Mouse (Mus musculus) lung, adult 2 months (tissue): ENCODE measurements at regions not wholly inside any gene's neighbourhood (a gene's known extent, or its start where the extent isn't known, plus 50 kb on each side); places are given as distances from the start of the nearest gene placed in this dataset.
"Not testable (repeated sequence)": the region's sequence is repeated elsewhere in the genome, so short reads cannot be mapped to it uniquely, and the experiment has no call there.

Experiments used
- DNase-seq: peaks from one replicate; pipeline ENCODE4 v3.0.0; 2022
- H3K4me1 ChIP-seq: fragments of 200-500 bp; 2 replicates; pipeline ENCODE4 v1.6.1; 2011; ENCODE audit warnings: low read length; ENCODE audit not compliant: control insufficient read depth, insufficient read depth
- H3K4me3 ChIP-seq: fragments of 200-500 bp; replicated peaks from 2 replicates; pipeline ENCODE3; 2011; ENCODE audit warnings: low read depth, mild to moderate bottlenecking, control low read depth, low read length; ENCODE audit errors: extremely low read depth
- CTCF ChIP-seq: fragments of 200-500 bp; IDR thresholded peaks from 2 replicates; pipeline ENCODE4 v1.5.1; 2011; ENCODE audit warnings: mild to moderate bottlenecking, low read length, control low read depth; ENCODE audit not compliant: insufficient read depth
- POLR2A ChIP-seq: fragments of 200-500 bp; IDR thresholded peaks from 2 replicates; pipeline ENCODE4 v1.6.1; 2011; ENCODE audit warnings: low read depth, mild to moderate bottlenecking, control low read depth, low read length, borderline replicate concordance; ENCODE audit errors: extremely low read depth
- WGBS: fragments of 180-500 bp; shearing (Covaris S2); methylation state at CpG from one replicate; pipeline ENCODE4 v1.1.7; 2018; 5-methylcytosine and 5-hydroxymethylcytosine counted together

DNA sequence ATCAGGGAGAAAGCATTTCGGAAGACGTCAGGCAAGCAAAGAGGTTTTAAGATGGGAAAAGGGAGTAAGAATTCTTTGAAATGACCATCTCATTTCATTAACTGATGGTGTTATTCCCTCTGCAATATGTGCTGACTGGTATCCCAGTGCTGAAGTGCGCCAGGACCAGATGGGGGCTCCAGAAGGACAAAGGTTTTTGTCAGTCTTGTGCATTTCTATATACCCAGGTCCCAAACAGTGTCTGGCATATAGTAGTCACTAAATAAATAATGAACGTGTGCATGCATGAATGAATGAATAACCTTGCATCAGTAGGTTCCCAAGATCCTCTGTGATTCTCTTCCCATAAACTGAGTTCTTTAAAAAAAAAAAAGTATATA, 119.3 kb upstream of the Creb1 start:
- WGBS = 79% methylated on average over 4 of the region's 4 CpGs

DNA sequence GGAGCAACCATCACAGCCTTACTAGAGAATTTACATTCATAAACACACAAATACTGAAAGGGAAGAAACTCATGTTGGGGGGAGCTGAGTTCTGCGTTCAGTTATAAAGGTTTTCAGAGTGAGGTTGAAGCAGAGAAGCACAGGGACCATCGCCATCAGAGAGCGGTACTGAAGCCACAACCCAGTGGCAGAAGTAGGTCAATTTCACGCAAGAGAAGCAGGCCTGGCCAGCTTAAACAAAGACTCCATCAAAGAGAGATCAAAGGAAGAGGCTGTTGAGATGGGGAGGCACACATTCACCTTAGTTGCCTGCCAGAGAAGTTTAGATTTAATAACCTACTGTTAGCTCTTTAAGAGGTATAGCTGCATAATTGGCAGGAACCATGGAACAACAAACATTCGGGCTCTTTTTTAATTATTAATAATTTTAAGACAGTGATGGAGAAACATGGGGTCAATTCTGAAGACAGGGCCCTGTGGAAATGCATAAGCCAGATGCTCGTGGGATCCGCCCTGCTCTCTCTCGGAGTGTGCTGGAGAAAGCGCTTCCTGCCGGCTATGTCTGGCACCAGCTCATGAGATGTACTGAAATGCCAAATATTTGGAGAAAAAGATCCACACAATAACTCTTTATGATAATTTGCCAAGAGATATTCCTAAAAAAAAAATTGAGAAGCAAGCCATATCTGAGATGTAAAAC, 119.8 kb upstream of the Creb1 start:
- no peak for DNase-seq
- no peaks in the 10 kb centered on the region for H3K4me1 ChIP-seq
- no peak for TF ChIP-seq CTCF
- no peak overlapping the region for H3K4me3 ChIP-seq
- 65% methylated on average over 10 of the region's 10 CpGs for WGBS

More for the DNA sequence above, 119.3 kb upstream of the Creb1 start:
- no peak for DNase-seq
- Histone ChIP-seq H3K4me1 (no peaks in the 10 kb centered on the region), H3K4me3 (no peak overlapping the region)
- TF ChIP-seq CTCF = no peak
- TF ChIP-seq POLR2A = no peak

DNA sequence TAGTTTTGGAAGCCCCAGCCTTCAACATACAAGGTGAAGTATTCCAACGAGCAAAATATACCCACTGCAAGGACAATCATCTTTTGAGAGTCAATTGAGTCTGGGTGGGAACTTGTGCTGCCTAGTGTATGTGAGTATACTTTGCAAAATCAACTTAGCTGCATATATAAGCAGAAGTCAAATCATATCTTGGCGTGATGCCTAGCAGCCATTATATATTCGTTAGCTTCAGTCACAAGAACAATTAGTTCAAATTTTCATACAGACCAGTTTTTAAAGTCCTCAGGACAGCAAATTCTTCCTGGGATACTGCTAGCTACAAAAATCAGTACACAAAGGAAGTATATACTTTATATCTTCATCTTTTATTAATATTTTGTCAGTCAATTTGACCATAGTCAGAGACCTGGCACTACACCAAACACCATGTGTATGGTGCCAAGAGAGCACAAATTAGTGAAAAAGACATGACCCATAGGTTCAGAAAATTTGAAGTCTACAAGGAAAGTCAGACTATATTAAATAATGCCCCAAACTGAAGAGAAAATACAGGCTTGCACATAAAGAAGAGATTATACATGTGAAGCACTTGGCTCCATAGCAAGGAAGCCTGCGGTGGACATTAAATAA, 120.5 kb upstream of the Creb1 start:
- DNase-seq = no peak
- 72% methylated on average over 4 of the region's 4 CpGs for WGBS
- Histone ChIP-seq H3K4me3 (no peak overlapping the region), H3K4me1 (no peaks in the 10 kb centered on the region)
- no peak for TF ChIP-seq CTCF
- TF ChIP-seq POLR2A = no peak

DNA sequence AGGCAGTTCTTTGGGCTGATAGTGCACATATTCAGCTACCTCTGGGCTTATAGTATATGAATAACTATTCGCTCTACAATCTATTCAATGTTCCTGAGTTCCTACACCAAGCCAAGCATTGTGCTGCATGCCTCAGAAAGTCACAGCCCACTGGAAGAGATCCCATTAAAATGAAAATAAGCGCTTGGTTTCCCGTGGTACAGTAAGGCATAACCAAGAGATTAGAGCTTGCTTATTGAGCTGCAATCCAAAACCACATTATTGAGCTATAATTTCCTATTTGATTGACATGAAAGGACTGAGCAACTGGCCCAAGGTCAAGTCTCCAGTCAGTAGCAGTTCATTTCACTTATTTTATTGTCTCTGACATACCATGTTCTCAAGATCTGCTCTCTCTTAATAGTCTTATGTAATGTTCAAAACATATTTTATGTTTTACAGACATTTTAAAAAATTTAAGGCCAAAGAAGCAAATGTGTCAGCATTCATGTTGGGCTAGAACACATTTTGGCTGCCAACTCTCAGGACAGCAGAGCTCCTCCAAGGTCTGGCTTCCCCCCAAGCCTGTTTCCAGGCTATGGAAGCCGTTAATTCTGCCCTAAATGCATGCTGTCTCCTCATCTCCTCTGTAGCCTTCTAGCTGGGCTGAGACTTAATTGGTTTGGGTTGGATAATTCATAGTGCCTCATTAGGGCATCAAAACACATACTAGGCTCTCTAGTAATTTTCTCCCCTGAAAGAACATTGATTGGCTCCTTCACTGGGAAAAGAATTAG, 123.5 kb upstream of the Creb1 start:
- DNase-seq = no peak
- no peak for TF ChIP-seq CTCF
- TF ChIP-seq POLR2A = no peak
- WGBS = 72% methylated on average over 4 of the region's 4 CpGs
- no peaks in the 10 kb centered on the region for H3K4me1 ChIP-seq
- no peak overlapping the region for H3K4me3 ChIP-seq

DNA sequence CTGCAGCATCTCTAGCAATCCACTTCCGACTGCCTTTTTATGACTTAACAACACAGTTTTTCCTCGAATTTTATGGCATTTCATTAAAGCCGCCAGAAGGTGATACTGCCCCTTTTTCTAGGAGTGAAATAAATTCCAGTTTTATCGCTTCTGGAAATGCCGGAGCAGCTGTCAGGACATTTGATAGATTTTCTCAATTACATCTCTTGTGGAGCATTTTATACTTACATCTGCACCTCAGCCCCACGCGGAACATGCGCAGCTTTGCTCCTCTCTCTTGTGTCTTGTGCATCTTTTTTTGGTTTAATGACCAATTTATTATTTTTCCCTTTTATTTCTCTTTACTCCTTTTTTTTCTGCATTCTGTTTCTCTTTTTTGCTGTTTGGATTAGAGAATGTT, 140.9 kb upstream of the Creb1 start:
- Histone ChIP-seq H3K4me1 (no peaks in the 10 kb centered on the region), H3K4me3 (no peak overlapping the region)
- no peak for DNase-seq
- 79% methylated on average over 8 of the region's 8 CpGs for WGBS
- no peak for TF ChIP-seq CTCF
- no peak for TF ChIP-seq POLR2A

DNA sequence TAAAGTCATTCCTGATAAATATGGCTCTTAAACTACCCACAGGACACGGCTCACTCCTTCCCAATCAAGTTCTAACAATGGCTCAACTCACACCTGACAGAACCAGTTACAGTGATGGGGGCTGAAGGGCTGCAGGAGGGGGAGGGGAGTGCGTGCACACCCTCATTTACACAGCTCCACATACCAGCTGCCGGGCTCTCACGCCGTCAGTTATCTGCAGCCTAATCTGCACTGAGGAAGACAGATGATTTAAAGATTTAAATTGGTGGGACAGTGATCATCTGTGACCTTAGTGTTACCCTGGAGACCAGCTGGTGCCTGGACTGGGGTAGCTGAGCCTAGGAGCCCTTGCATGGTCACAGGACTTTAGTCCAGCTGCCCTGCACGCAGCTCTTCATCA, 151.2 kb upstream of the Creb1 start:
- Histone ChIP-seq H3K4me3 (no peak overlapping the region), H3K4me1 (no peaks in the 10 kb centered on the region)
- WGBS = 38% methylated on average over 6 of the region's 6 CpGs
- no peak for DNase-seq
- TF ChIP-seq POLR2A = no peak
- TF ChIP-seq CTCF = no peak

DNA sequence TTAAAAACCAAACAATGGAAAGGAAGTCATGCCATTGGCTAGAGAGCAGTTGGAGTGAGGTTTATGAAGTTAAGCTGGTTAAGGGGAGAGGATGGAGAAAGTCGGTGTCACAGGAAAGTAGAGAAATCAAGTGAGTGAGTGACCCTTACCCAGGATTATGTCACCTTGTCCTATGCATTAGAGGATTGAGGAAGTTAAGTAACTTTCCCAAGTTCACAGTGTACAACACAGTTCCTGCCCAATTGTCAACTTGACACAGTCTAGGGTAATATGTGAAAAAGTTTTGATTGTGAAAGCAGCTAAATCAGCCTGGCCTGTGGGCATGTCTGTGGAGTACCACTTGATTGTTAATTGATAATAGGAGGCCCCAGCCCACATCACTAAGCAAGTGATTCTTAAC, 156.0 kb upstream of the Creb1 start:
- WGBS = 59% methylated on average over 1 of the region's 1 CpGs
- not testable (repeated sequence) for DNase-seq, H3K4me1 ChIP-seq, H3K4me3 ChIP-seq

DNA sequence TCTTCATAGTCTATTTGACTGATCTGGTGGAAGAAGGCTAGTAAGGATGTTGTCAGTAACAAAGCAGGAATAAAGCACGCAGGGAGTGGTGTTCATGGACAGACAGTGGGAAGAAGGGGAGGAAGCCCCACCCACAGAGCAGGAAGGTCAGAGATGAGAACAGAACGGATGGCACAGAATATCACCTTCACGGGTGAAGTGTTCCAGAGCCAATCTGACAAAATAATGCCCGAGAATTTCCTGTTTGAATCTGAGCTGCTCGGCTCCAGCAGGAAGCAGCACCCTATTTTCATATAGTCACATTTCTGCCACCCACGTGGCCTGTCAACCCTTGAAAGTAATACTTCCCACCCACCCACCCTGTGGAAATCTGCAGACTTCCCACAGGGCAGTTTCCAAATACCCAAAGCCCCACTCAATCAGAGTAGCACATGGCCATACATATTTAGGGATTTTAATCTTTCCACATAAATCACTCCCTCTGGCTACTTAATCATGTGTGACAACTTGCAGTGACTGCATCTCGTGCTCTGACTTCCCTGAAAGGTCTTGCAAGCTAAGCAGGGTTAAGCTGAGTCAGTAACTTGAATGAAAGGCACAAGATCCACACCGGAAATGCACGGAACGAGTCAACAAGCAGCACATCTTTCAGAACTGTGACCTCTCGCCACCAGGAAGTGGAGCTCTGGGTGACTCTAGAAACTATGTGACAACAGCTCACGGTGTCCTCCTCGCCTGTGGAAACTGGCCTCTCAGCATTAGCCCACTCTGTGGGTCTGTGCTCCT, 158.0 kb upstream of the Creb1 start:
- WGBS = 40% methylated on average over 13 of the region's 13 CpGs
- no peaks in the 10 kb centered on the region for H3K4me1 ChIP-seq
- DNase-seq = peak; percentile 7
- no peak overlapping the region for H3K4me3 ChIP-seq
- TF ChIP-seq POLR2A (no peak), CTCF (no peak)

DNA sequence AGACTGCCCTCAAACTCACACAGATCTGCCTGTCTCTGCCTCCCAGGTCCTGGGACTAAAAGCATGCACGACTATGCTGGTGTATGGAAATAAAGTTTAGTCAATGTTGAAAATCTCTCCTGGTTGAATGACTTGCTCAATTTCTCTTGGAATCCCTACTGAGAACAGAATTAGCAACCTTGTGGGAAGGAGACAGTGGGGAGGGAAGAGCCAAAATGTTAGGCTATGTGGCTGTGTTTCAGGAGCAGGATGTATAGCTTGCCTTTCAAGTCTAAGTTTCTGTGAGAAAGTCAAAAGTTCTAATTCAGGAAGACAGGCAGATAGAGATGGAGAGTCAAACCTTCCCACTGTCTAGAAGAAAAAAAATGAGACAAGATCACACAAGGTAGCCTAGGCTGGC, 168.3 kb upstream of the Creb1 start:
- Histone ChIP-seq H3K4me3 (no peak overlapping the region), H3K4me1 (no peaks in the 10 kb centered on the region)
- DNase-seq = no peak
- WGBS = 69% methylated on average over 1 of the region's 1 CpGs
- TF ChIP-seq CTCF (no peak), POLR2A (no peak)
